Mouse (Mus musculus) heart, embryonic 15.5 days (tissue): ENCODE measurements around the gene Bdp1. TPM values are rescaled to one million over a fixed set of nuclear protein-coding genes. Genes with fewer than 3 reads are reported as not detected.
"Not testable (repeated sequence)": the region's sequence is repeated elsewhere in the genome, so short reads cannot be mapped to it uniquely, and the experiment has no call there.

Source experiments
- ATAC-seq: fragments of 200-750 bp; cut with Nextera tagmentation; replicated peaks from 2 replicates; pipeline ENCODE4 v1.8.0; 2017; ENCODE audit warnings: low read depth, moderate TSS enrichment; ENCODE audit not compliant: insufficient number of reproducible peaks, insufficient read depth, low FRiP score
- H3K27ac ChIP-seq: fragments of 300-500 bp; sonication (generic); 2 replicates; pipeline ENCODE4 v1.5.1; 2015; ENCODE audit warnings: mild to moderate bottlenecking, inconsistent platforms
- H3K27me3 ChIP-seq: fragments of 300-500 bp; sonication (generic); 2 replicates; pipeline ENCODE4 v1.6.1; 2015; ENCODE audit warnings: inconsistent platforms
- H3K36me3 ChIP-seq: fragments of 300-500 bp; sonication (generic); 2 replicates; pipeline ENCODE4 v1.6.1; 2015; ENCODE audit warnings: mild to moderate bottlenecking, inconsistent platforms
- H3K4me1 ChIP-seq: fragments of 300-500 bp; sonication (generic); replicated peaks from 2 replicates; pipeline ENCODE4 v1.6.1; 2015; ENCODE audit warnings: inconsistent platforms
- H3K4me2 ChIP-seq: fragments of 300-500 bp; sonication (generic); 2 replicates; pipeline ENCODE4 v1.6.1; 2015; ENCODE audit warnings: inconsistent platforms, mild to moderate bottlenecking, moderate library complexity
- H3K4me3 ChIP-seq: fragments of 300-500 bp; sonication (generic); 2 replicates; pipeline ENCODE4 v1.5.1; 2015; ENCODE audit warnings: mild to moderate bottlenecking, inconsistent platforms
- H3K9ac ChIP-seq: fragments of 300-500 bp; sonication (generic); 2 replicates; pipeline ENCODE4 v1.6.1; 2015; ENCODE audit warnings: mild to moderate bottlenecking, inconsistent platforms
- H3K9me3 ChIP-seq: fragments of 300-500 bp; sonication (generic); replicated peaks from 2 replicates; pipeline ENCODE4 v1.6.1; 2016; ENCODE audit warnings: inconsistent platforms
- WGBS: fragments of 180-500 bp; shearing (Covaris S2); methylation state at CpG from one replicate; pipeline ENCODE4 v1.1.7; 2015; ENCODE audit warnings: mixed read lengths; 5-methylcytosine and 5-hydroxymethylcytosine counted together
- polyA plus RNA-seq: library from polyadenylated mRNA; unstranded; fragments of >200 nt; fragmentation: Nextera tagmentation; extraction: Ambion mirVana; gene quantifications from 2 replicates; pipeline ENCODE4 v1.2.1, GENCODE M21; 2015

The Bdp1 gene
- polyA plus RNA-seq, 1 experiment from 2014 or later, result 22.5 TPM

GRCm38 (mm10) chr13:100071473-100071872, 32.4 kb downstream of the Bdp1 start:
- Histone ChIP-seq H3K9me3 (no peaks in the 10 kb centered on the region), H3K4me3 (no peak overlapping the region), H3K9ac (no peak overlapping the region), H3K27ac (no peak overlapping the region), H3K4me1 (no peaks in the 10 kb centered on the region), H3K36me3 (peaks cover 74% of the 10 kb centered on the region), H3K27me3 (no peaks in the 10 kb centered on the region), H3K4me2 (no peak overlapping the region)
- WGBS, result 87% methylated on average over 8 of the region's 8 CpGs
- no peak for ATAC-seq

- peaks cover 70% of the 10 kb centered on the region for H3K36me3 ChIP-seq
- ATAC-seq, result no peak
- no peak overlapping the region for H3K4me3 ChIP-seq
- no peak overlapping the region for H3K9ac ChIP-seq
- H3K9me3 ChIP-seq, result no peaks in the 10 kb centered on the region
- peaks cover 3% of the 10 kb centered on the region; the same call in 1 of the 2 replicates for H3K4me1 ChIP-seq
- H3K27me3 ChIP-seq, result no peaks in the 10 kb centered on the region
- WGBS, result 71% methylated on average over 6 of the region's 6 CpGs
- H3K27ac ChIP-seq, result no peak overlapping the region
- no peak overlapping the region for H3K4me2 ChIP-seq
Measured at GRCm38 (mm10) chr13:100067821-100068220, 36.0 kb downstream of the Bdp1 start.

- 64% methylated on average over 3 of the region's 3 CpGs for WGBS
- peak; percentile 39; the same call in 1 of the 2 replicates for ATAC-seq
- Histone ChIP-seq H3K9me3 (no peaks in the 10 kb centered on the region), H3K27ac (peak overlapping the region; percentile 33; the same call in 1 of the 2 replicates), H3K9ac (no peak overlapping the region), H3K36me3 (peaks cover 76% of the 10 kb centered on the region), H3K4me3 (no peak overlapping the region), H3K4me2 (no peak overlapping the region), H3K27me3 (no peaks in the 10 kb centered on the region), H3K4me1 (peaks cover 3% of the 10 kb centered on the region; the same call in 1 of the 2 replicates)
Measured at GRCm38 (mm10) chr13:100063936-100064335, 39.9 kb downstream of the Bdp1 start.

- H3K4me3 ChIP-seq, H3K27me3 ChIP-seq: not testable (repeated sequence)
- H3K36me3 ChIP-seq, result peaks cover 84% of the 10 kb centered on the region
Measured at GRCm38 (mm10) chr13:100057738-100058137, 46.1 kb downstream of the Bdp1 start.

GRCm38 (mm10) chr13:100026013-100026412, 77.9 kb downstream of the Bdp1 start:
- WGBS, result 90% methylated on average over 6 of the region's 6 CpGs

More at GRCm38 (mm10) chr13:100057738-100058137, 46.1 kb downstream of the Bdp1 start:
- not testable (repeated sequence) for H3K9ac ChIP-seq, ATAC-seq, H3K9me3 ChIP-seq, H3K4me1 ChIP-seq, H3K27ac ChIP-seq, H3K4me2 ChIP-seq
- 96% methylated on average over 8 of the region's 8 CpGs for WGBS

GRCm38 (mm10) chr13:100016891-100017290, 87.0 kb downstream of the Bdp1 start:
- H3K4me3 ChIP-seq, result no peak overlapping the region
- peaks cover 10% of the 10 kb centered on the region for H3K36me3 ChIP-seq
- 83% methylated on average over 9 of the region's 9 CpGs for WGBS

More at GRCm38 (mm10) chr13:100026013-100026412, 77.9 kb downstream of the Bdp1 start:
- no peak overlapping the region for H3K4me3 ChIP-seq
- ATAC-seq, result no peak
- H3K4me2 ChIP-seq, result no peak overlapping the region
- no peak overlapping the region for H3K27ac ChIP-seq
- peaks cover 71% of the 10 kb centered on the region for H3K36me3 ChIP-seq
- no peak overlapping the region for H3K9ac ChIP-seq
- H3K4me1 ChIP-seq, result no peaks in the 10 kb centered on the region
- no peaks in the 10 kb centered on the region for H3K9me3 ChIP-seq
- H3K27me3 ChIP-seq, result no peaks in the 10 kb centered on the region

GRCm38 (mm10) chr13:100015937-100016336, 87.9 kb downstream of the Bdp1 start:
- Histone ChIP-seq H3K4me2 (peak overlapping the region; percentile 85), H3K9ac (peak overlapping the region; percentile 76), H3K36me3 (peaks cover 7% of the 10 kb centered on the region), H3K27ac (peak overlapping the region; percentile 66), H3K4me1 (peaks cover 15% of the 10 kb centered on the region; the same call in 1 of the 2 replicates), H3K27me3 (no peaks in the 10 kb centered on the region), H3K9me3 (no peaks in the 10 kb centered on the region), H3K4me3 (peak overlapping the region; percentile 76)
- 6% methylated on average over 8 of the region's 8 CpGs for WGBS
- ATAC-seq, result no peak

More at GRCm38 (mm10) chr13:100016891-100017290, 87.0 kb downstream of the Bdp1 start:
- Histone ChIP-seq H3K4me2 (no peak overlapping the region), H3K27ac (no peak overlapping the region), H3K4me1 (peaks cover 15% of the 10 kb centered on the region; the same call in 1 of the 2 replicates), H3K9me3 (no peaks in the 10 kb centered on the region), H3K27me3 (no peaks in the 10 kb centered on the region), H3K9ac (no peak overlapping the region)
- ATAC-seq, result no peak

GRCm38 (mm10) chr13:100014906-100015895, 88.7 kb downstream of the Bdp1 start, which contains the start of gene Mccc2:
Mccc2 (minus strand) TSS chr13:100015639.
- H3K4me3 ChIP-seq, result peak within 1 kb of the TSS; percentile 76
- peak within 1 kb of the TSS; percentile 66 for H3K27ac ChIP-seq
- H3K4me2 ChIP-seq, result peak within 1 kb of the TSS; percentile 85
- no peaks in the 10 kb centered on the region for H3K27me3 ChIP-seq
- 4% methylated on average over 43 of the region's 47 CpGs for WGBS
- H3K9ac ChIP-seq, result peak within 1 kb of the TSS; percentile 76
- H3K36me3 ChIP-seq, result peaks cover 5% of the 10 kb centered on the region
- peaks cover 15% of the 10 kb centered on the region; the same call in 1 of the 2 replicates for H3K4me1 ChIP-seq
- H3K9me3 ChIP-seq, result no peaks in the 10 kb centered on the region
- peak; percentile 100 for ATAC-seq

GRCm38 (mm10) chr13:100005911-100006496, 97.9 kb downstream of the Bdp1 start:
- no peak for ATAC-seq
- H3K9me3 ChIP-seq, result no peaks in the 10 kb centered on the region
- WGBS, result 83% methylated on average over 12 of the region's 12 CpGs
- H3K36me3 ChIP-seq, result no peaks in the 10 kb centered on the region
- H3K27ac ChIP-seq, result no peak overlapping the region
- no peaks in the 10 kb centered on the region for H3K27me3 ChIP-seq
- H3K4me3 ChIP-seq, result no peak overlapping the region
- H3K4me1 ChIP-seq, result peaks cover 4% of the 10 kb centered on the region
- H3K9ac ChIP-seq, result no peak overlapping the region
- no peak overlapping the region for H3K4me2 ChIP-seq

GRCm38 (mm10) chr13:100001790-100002196, 102.1 kb downstream of the Bdp1 start:
- no peak overlapping the region for H3K27ac ChIP-seq
- H3K9ac ChIP-seq, result no peak overlapping the region
- no peaks in the 10 kb centered on the region for H3K27me3 ChIP-seq
- H3K9me3 ChIP-seq, result no peaks in the 10 kb centered on the region
- no peaks in the 10 kb centered on the region for H3K36me3 ChIP-seq
- 25% methylated on average over 5 of the region's 5 CpGs for WGBS
- H3K4me1 ChIP-seq, result peaks cover 4% of the 10 kb centered on the region
- H3K4me3 ChIP-seq, result no peak overlapping the region
- peak; percentile 66 for ATAC-seq
- no peak overlapping the region for H3K4me2 ChIP-seq

GRCm38 (mm10) chr13:99999078-99999477, 104.8 kb downstream of the Bdp1 start:
- Histone ChIP-seq H3K27ac (no peak overlapping the region), H3K27me3 (no peaks in the 10 kb centered on the region), H3K36me3 (no peaks in the 10 kb centered on the region), H3K4me2 (no peak overlapping the region), H3K9me3 (no peaks in the 10 kb centered on the region), H3K4me3 (no peak overlapping the region), H3K4me1 (peaks cover 4% of the 10 kb centered on the region), H3K9ac (no peak overlapping the region)
- no peak for ATAC-seq
- WGBS, result 83% methylated on average over 3 of the region's 3 CpGs
